Mouse (Mus musculus) large intestine, adult 2 months (tissue): ENCODE data around the gene Hand2. TPM values are rescaled to one million over a fixed set of nuclear protein-coding genes. Genes with fewer than 3 reads are reported as not detected.

ENCODE experiments used
- DNase-seq: peaks from one replicate; pipeline ENCODE4 v3.0.0-alpha.2; 2012; ENCODE audit warnings: low read depth, low spot score
- WGBS: fragments of 180-500 bp; shearing (Covaris S2); methylation state at CpG from one replicate; pipeline ENCODE4 v1.1.7; 2018; 5-methylcytosine and 5-hydroxymethylcytosine counted together
- polyA plus RNA-seq: library from polyadenylated mRNA; depleted of rRNA; stranded (reverse); fragments of >200 nt; gene quantifications from 2 replicates; pipeline ENCODE4 v1.2.3, GENCODE M21; 2012

The Hand2 gene
- polyA plus RNA-seq, 1 experiment = 4.5 TPM

DNA sequence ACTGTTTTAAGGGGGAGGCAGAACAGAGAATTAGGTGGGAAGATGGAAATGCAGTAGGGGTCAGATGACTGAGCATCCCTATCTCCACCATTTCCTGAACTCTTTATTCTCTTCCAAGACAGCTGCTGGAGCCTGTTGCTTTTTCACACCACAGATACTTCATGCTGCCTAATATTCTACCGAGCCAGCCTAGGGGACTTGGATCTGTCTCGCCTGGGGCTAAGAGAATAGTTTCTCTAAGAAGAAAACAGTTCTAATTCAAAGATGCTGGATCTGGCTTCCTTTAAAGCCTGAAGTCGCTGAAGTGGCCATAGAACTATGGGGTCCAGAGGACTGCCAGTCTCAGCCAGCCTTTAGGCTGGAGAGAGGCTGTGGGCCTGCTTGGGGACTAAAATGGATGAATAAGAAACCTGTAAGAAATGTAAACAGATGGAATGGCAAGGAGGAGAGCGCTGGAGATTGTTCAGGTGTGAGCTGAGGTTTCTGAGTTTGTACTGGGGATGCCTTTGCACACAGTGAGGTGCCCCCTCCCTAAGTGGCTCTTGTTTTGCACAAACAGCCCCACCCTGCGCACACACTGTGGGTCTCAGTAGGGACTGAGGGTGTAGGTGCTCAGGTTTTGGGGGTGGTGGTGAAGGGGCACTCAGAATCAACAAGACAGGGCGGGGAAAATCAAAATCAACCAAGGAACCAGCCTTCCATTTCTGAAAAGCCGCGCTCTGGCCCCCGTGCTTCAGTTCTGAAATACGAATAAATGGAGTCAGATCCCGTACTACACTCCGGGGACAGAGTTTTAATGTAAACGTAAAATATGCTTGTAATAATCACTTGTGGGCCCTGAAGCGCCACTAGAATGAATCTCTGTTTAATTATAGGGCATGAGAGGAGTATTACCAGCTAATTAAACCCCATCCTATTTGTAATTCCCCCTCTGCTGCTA, 19.2 kb downstream of the Hand2 start:
- DNase-seq = no peak
- 28% methylated on average over 14 of the region's 14 CpGs for WGBS

DNA sequence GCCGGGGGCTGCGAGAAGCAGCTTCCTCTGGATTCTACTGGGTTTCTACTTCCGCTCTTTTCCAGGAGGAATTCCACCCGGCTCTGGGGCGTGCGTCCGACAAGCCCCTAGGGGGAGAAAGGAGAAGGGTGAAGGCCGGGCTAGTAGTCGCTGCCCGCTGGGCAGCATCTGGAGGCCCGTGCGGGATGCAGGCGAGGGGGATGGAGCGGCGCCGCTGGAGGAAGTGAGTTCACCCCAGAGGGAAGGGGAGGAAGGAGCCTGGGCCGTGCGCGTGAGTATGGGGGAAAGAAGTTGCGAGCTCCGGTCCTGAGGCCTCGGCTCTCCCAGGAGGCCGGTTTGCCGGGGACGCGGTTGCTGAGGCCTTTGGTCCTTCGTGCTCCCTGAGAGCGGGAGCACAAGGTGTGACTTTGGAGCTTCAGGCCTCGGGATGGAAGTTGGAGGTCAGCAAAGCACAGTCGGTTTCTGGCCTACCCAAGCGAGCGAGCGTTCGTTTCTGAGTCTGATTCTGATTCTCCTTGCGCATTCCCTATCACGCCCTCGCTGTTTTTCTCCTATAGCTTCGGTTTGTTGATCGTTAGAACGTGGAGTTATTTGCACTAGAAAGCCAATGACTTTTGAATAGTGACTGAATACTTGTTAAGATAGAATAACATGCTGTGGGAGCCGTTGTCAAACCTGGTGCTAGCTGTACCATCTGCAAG, 20.2 kb downstream of the Hand2 start:
- no peak for DNase-seq
- WGBS = 12% methylated on average over 41 of the region's 41 CpGs

DNA sequence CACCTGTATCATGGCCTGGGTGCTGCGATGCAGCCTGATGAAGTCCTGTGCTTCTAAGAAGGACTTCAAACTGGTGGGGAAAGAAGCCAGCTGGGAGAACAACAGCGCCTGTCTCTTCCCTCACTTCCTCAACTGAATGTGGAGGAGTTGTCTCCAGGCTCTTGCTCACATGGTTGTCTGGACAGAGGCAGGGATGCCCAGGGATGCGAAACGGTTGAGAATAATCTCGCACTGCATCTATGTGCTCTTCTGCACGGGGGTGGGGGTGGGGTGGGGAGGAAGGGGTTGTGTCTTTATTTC, 20.7 kb downstream of the Hand2 start:
- WGBS = 19% methylated on average over 6 of the region's 6 CpGs

DNA sequence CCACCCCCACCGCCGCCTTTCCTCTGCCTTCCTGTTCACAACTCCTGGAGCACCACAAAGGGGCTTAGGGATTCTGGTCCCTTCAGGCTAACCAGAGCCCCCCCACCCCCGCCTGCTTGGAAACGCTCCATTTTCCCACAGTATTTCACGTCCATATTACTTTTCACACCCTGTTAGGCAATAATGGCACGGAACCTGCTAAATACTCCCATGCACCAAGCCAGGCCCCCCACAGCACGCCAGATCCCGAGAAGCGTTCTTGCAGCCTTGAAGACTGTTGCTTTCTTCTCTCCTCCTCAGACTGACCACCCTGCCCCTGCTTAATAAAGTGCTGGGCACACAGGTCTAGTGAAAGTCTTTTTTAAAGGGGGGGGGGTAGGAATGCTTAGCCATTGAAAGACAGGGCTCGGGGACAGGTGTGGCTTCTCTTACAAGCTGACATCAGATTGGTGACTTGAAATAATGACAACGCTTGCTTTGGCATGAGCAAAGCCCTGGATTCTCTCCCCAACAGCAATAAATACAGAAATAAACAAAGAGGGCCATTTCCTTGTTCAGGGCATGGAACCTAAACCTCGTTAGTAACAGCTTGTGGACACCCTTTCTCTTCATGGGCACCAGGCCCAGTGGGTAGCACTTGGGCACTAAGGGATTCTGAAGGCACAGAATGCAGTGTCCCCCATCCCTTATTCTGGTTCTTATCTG, 21.8 kb downstream of the Hand2 start:
- DNase-seq = no peak
- WGBS = 27% methylated on average over 12 of the region's 12 CpGs

More for the DNA sequence above, 20.7 kb downstream of the Hand2 start:
- no peak for DNase-seq

DNA sequence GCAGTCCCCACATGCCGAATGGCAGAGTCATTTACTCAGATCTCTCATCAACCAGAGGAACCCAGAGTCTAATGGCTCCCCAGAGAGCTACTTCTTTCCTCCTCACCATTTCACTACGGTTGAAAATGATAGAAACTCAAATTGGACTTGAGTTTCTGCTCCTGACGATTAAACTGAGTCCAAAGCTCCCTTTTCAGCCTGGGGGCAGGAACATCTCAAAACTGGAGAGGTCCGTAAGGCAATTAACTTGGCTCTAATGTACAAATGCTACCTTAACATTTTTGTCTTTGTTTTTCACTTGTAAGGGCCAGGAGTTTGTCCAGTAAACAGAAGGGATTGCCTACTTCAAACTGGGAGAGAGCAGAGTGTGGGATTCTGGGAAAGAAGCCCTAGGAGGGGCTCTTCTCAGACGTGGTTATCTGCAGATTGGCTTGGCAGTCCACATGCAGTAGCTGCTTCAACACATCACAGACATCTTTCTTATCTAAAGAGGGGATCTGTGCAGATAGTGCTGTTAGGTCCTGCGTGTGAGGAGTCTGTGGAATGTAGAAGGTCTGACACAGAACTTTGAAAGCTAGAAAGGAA, 23.0 kb downstream of the Hand2 start:
- no peak for DNase-seq
- WGBS = 24% methylated on average over 6 of the region's 6 CpGs

DNA sequence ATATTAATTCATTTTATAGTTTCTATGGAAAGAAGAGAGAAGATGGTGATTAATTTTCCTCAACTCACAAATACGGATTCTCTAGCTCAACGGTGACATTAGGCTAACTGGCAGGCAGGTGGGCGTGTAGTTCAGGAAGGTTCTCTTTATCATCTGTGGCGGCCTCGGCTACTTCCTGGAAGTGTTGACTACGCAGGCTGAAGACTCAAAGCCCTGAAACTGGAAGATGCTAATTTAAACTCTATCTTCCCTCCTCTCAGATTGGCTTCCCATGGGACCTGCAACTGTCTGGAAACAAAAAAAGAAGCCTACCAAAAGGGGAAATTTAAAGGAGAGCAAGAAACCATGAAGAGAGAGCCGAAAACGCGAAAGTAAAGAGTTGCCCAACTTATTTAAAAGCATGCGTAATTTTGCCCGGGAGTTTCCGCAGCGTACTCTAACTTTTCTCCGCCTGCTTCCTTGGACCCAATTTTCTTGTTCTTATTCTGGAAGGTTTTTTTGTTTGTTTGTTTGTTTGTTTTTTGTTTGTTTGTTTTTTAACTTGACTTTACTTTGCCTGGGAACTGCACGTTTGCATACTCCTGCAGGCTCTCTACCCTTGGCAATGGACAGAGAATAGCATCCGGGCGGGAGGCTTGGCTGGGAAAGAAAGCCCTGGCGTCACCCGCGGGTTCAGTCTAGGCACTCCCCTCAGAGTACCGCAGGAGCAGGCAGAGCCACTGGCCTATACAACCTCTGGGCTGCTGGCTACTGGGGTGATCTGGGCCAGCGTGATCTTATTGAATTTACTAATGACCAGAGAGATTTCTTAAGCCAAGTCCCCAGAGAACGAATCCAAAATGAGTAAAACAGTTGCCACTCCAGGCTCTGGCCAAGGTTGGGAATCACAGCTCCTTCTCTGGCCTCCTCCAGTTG, 24.4 kb downstream of the Hand2 start:
- DNase-seq = no peak
- 21% methylated on average over 23 of the region's 23 CpGs for WGBS

DNA sequence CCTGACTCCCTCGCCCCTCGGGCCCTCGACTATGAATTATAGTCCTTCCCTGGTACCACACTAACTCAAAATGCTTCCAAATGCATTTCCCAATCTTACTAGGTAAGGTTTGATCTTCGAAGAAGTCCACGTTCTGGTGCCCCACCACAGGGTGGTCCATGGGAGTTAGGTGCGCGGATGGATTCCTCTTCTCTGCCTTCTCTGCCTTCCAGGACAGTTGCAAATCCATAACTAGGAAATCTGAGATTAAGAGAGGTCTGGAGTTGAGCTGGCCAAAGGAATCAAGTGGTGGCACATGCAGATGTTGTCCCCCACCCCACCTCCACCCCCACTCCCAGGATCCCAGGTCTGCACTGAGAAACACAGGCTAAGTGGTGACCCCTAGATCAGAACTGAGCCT, 25.6 kb downstream of the Hand2 start:
- DNase-seq = no peak
- WGBS = 35% methylated on average over 7 of the region's 7 CpGs

DNA sequence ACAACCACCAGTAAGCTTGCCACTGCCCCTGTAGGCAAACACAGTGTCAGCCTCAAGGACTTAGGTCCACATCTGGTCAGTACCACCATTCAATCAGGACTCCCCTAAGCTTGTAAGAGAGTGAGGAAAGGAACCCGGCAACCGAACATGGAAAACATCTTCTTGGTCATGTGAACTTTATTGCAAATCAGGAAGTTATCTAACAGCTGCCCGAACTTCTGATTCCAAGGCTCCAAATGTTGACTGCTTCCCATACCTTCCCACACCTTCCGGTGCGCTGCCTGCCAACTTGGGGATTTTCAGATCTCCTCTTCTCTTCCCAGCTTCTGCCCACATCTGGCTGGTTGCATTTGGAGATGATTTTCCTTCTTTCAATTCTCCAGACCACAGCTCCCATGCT, 26.4 kb downstream of the Hand2 start:
- DNase-seq = no peak
- 43% methylated on average over 5 of the region's 5 CpGs for WGBS

DNA sequence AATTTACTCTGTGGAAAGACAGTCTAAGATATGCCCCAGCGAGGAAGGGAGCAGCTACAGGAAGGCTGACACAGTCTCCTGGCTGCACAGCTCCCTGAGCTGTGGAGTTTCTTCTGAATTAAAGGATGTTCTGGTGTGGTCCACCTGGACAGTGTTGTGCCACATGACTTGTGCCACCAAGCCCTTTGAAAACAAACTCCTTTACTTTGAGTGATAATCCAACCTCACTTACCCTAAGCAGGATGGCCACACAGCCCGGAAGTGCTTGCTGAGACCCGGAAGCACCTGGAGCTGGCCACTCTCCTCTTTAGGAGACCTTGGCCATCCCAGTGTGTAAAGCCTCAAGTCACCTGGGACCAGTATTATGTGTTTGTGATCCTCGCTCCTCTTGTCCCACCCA, 27.5 kb downstream of the Hand2 start:
- no peak for DNase-seq
- 31% methylated on average over 4 of the region's 4 CpGs for WGBS

DNA sequence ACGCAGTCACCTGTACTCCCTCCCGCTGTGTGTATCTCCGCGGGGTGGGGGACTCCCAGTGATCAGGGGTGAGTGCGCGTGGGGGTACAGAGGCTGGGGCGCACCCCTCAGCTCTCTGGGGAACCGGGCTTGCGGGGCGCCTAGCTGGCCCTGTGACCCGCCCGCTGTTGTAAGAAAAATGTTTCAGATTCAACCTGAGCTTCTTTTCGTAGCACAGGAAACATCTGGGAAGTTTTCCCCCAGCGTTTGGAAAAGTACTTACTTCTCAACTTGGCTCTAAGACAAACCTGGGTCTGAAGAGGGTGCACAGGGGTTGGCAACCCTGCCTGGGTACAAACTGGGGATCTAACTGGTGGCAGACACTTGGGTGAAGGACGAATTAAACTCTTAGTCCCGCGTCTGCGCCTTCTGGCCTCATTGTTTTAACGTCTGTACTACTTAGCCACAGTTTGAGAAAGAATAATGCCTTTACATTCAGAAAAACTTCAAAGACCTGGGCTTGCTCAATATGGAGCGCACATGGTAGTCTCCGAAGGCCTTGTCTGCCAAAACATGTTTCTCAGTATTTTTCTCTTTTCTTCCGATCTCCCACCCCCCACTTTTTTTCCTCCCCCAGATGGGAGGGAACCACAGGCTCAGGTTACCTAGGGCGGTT, 28.2 kb downstream of the Hand2 start:
- no peak for DNase-seq
- 17% methylated on average over 23 of the region's 23 CpGs for whole genome bisulfite sequencing

DNA sequence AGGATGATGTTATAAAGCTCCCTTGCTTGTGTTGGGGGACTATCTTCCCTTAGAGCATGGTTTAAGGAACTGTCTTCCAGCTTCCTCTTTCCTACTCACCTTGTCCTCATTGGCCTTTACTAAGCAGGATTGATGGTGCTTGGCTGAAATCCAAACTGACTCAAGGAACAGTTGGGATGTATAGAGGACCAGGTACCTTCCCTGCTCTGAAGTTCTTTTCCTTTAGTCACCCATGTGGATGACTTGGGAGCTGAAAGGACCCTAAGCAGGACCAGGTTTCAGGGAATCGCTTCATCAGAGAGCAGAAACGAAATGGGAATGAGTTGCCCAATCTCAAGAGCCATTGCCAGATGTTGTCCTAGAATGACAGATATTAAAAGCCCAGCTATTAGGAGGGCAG, 31.1 kb downstream of the Hand2 start:
- 49% methylated on average over 2 of the region's 2 CpGs for WGBS

DNA sequence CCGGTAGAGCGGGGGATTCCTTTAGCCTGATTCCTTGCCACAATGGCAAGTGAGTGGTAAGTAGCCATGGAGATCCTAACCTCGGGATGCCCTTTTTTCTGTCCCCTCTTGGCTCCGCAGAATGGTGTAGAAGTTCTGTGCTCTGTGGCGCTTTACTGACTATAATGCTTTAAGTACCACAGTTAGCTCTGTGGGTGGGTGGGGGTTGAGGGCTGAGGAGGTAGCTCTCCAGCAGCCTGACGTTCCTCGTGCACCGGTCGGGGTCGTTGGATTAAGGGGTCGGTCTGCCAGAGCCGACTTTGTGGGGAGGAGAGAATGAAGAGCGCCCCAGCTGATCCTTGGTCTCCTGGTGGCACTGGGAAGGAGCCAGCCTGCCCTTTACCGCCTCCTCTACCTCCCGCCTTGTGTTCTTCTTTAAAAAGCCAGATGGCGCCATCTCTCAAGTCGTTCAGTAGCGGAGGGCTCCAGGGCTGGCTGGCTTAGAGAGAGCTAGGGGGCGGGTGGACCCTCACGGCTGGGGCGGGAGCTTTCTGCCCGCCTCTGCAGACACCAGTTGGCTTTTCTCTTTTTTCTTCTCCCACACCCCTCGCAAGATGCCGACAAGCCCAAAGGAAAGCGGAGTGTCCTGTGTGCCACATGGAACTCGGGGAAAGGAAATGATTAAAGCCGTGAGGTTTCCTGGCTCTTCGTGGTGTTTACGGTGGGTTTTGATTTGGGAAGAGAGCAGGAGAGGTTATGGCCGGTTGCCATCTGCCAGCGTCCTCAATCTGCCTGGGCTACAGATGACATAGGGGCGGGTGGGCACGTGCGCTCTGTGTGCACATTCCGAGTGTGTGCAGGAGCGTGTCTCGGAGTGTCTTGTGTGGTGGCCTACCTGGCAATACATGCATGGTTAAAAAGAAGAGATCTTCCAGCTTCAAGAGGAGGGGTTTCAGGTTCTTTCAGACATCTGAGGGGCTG, 32.8 kb downstream of the Hand2 start:
- WGBS = 8% methylated on average over 37 of the region's 37 CpGs
- no peak for DNase-seq

More for the DNA sequence above, 31.1 kb downstream of the Hand2 start:
- no peak for DNase-seq

DNA sequence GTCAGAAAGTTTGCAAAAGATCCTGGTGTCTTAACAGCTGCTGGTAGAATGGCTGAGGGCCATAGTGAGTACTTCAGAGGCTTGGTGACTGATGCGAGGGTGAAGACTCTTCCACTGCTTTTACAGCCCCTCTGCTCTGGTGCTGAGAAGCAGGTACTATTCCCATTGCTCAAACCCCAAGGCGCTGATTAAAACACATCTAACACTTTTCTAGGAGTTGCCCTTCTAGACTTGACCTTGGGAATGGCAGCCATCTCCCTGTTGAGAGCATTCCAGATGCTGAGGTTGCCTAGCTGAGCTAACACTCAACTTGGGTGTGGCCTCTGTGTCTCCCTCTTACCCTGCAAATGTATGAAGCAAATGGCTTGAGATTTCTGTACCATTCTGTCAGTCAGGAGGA, 34.1 kb downstream of the Hand2 start:
- WGBS = 57% methylated on average over 2 of the region's 2 CpGs
- no peak for DNase-seq

DNA sequence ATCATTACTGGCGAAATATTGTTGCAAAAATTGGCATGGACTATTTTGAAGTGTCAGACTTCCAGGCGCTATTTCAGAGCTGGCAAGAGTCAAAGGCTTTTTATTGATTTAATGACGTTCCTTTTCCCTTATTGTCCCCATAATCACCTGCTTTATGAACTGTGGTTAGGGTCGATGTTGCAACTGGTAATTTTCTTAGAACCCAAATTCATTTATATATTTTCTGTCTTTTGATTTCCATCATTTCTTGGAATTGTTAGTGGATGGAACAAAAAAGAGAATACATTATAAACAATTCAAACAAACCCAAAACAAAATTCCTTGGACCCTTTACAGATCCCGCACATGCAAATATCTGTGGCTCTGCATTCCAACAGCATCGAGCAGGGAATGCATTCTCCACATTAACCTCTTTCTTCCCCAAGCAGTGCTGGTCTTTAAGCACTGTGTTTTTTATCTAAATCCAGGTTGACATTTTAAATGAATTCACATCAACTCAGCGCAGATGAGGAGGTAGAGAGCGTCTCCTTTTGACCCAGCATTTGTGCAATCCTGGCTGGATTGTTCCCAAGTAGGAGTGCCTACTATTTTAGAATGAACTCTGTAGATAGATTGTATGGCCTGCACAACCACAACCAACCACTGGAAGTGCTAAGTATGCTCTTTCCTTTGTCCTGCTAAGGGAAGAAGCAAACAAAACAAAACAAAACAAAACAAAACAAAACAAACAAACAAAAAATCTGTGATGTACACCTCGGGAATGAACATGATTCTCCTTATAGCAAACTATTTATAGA, 35.9 kb downstream of the Hand2 start:
- WGBS = 43% methylated on average over 9 of the region's 9 CpGs
- no peak for DNase-seq

DNA sequence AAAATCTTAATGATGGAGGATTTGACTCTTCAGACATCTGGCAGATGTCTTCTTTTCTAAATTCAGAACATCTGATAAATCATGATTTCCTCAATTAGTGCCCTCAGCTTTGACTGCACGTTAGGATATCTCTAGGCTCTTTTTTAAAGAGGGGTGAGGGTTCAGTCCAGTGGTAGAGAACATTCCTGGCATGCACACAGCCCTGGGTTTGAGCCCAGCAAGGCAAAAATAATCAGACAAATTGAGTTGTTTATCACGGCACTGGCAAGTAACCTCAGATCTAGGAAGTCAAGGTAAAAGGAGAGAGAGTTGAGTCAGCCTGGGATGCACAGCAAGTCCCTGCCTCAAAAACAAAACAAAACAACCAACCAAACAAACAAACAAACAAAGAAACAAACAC, 39.7 kb downstream of the Hand2 start:
- DNase-seq = no peak
- WGBS = 32% methylated on average over 2 of the region's 2 CpGs

DNA sequence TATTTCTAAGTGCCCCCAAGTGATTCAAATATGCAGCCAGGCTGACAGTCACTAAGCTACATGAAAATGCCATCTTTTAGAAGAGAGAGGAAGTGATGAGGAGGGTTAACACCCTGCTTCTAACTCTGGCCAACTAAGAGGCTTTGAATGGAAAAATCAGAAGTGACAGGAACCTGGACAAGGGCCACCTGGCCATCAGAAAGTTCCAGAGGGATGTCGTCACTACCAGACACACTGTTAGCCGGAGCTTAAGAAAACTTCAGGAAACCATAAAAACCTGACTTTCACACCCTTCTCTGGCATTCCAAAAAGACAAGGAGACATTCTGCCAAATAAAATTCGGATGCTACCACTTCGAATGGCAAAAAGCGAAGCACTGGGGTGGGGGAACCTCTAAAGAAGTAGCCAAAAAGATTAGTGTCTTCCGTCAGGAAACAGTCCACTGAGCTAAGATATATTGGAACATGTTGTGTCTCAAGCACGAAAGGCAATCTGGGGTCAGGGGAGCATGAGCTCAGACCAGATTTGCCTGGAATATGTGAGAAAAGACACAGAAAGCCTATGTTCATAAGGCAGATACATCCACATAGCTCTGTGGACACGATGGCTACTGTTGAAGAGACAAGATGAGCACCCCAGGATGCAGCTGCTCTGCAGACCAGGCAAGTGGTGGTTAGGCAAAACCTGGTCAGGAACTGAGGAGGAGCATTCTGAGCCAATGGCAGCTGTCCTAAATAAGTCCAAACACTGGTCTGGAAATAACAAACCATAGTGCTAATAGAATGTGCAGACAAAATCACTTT, 40.4 kb downstream of the Hand2 start:
- 48% methylated on average over 8 of the region's 8 CpGs for WGBS
- DNase-seq = no peak
